Mouse (Mus musculus) bone marrow, adult 2 months (tissue): ENCODE measurements at regions not wholly inside any gene's neighbourhood (a gene's known extent, or its start where the extent isn't known, plus 50 kb on each side); places are given as distances from the start of the nearest gene placed in this dataset.

Source experiments
- CTCF ChIP-seq: fragments of 200-500 bp; IDR thresholded peaks from 2 replicates; pipeline ENCODE4 v1.5.1; 2011; ENCODE audit warnings: low read length, control low read depth; ENCODE audit not compliant: control insufficient read depth, insufficient read depth
- POLR2A ChIP-seq: fragments of 200-500 bp; IDR thresholded peaks from 2 replicates; pipeline ENCODE4 v1.6.1; 2011; ENCODE audit warnings: low read depth, mild to moderate bottlenecking, control low read depth, low read length, borderline replicate concordance; ENCODE audit not compliant: control insufficient read depth

GRCm38 (mm10) chr12:93226826-93227225 is 1377.9 kb upstream of the Sel1l start:
- TF ChIP-seq POLR2A (no peak), CTCF (no peak)
